Mouse (Mus musculus): ENCODE results near the gene Ddost.

Gene Ddost

DNA sequence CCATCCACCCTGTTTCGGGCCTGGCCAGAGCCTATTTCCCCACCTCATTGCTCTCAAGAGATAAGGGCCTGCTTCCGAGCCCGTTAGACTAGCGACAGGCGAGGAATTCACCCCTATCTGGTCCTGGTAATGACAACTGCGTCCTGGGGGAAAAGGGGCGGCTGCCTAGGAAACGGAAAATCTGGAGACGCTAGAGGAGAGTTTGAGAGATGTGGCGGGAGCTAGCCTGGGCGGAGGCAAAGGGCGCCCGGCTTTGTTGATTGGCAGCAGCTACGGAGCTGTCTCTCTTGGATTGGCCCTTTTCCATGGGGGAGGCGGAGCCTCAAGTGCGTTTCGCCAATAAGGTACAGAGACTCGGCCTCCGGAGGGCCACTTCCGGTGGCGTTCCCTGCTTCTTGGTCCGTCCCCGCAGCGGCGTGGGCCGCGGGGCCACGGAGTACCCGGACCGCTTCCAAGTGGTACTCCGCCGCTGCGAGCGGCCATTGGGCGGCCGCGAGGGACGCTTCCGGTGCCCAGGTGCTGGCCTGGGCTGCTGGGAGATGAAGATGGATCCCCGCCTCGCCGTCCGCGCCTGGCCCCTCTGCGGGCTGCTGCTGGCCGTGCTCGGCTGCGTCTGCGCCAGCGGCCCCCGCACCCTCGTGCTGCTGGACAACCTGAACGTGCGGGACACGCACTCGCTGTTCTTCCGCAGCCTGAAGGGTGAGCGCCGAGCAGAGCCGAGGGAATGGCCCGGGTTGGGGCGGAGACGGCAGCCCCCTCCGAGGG lies at the start of gene Ddost:
Gene Ddost (plus strand): TSS at position 391 of the 765 bp plus-strand sequence.
- DNase-seq = peak; percentile 98

DNA sequence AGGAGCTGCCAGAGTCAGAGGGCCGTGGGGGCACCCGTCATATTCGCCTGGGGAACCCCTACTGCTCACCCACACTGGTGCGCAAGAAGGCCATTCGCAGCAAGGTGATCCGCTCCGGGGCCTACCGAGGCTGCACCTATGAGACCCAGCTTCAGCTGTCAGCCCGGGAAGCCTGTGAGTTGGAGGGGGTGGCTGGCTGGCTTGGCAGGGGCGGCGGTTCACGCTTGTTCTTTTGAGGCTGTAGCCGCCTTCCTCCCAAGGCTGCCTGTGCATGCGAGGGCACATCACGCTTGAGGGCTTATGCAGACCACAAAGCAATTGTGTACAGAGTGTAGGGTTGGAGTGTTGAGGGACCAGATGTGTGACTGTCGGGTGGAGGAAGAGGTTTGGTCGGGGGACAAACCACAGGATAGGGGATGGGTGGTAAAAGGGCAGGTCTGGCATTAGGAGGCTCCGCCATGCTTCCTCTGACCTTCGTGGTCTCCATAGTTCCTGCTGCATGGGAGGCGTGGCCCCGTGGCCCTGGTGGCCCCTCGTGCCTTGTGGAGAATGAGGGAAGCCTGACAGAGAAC lies 47.3 kb upstream of the Ddost start:
- no peak for DNase-seq

DNA sequence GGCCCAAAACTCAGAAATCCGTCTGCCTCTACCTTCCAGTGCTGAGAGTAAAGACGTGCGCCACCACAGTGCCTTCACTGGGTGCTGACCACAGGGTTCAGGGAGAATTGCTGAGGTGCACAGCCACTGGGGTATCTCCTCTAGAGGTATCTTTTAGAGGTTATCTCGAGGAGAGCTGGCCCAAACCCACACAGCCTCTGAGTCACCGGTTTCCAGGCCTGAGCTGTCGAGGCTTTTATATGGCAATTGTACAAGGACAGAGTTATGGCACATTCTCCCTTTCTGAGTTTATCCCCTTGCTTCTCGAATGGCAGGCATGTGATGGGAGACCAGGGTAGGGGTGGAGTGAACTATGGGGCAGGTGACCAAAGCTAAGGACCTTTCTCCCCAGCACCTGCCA lies 45.9 kb upstream of the Ddost start:
- DNase-seq = no peak

DNA sequence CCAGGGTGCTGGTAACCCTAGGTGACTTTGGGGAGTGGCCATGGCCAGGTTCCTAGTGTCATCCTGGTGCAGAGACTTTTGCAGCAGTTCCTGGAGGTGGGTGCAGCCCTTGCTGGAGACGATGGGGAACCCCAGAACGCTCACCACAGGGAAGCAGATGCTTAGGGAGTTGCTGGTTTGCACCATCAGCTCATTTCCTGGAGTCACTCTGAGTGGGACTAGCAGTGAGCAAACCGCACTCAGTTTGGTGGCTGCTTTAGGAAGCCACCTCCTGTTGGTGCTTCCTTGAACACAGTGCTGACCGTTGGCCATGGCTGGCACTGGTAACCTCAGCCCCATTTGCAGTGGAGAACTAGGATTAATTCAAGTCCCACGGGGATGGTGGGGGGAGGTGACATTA lies 45.0 kb upstream of the Ddost start:
- no peak for DNase-seq

DNA sequence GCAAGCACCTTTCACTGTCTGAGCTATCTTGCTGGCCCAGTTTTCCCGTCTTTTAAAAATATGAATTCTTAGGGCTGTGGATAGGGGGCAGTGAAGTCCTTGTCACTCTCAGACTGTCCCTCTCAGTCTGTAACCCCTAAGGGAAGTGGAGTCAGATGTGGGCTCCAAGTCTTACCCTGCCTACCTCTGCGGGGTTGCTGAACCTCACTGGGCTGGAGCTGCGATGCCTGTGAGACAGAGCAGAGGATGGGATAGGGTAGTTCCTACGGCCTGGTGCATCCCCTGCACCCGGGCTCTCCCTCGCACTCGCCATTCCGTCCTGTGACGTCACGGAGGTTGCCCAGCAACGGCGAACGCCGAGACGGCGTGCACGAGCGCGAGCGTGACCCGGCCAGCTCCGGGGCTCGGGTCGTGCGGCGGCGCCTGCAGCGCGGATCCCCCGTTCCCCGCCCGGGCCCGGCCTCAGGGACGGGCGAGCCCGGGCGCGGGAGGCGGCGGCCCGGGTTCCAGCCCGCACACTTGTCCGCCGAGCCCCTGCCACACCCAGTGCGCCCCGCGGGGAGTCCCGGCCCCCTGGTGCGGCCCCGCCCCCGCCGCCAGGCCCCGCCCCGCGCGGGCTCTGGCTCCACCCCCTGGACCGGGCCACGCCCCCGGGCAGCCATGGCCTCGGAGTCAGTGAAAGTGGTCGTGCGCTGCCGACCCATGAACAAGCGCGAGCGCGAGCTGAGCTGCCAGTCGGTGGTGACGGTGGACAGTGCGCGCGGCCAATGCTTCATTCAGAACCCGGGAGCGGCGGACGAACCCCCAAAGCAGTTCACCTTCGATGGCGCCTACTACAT lies 42.5 kb upstream of the Ddost start:
- peak; percentile 93 for DNase-seq

DNA sequence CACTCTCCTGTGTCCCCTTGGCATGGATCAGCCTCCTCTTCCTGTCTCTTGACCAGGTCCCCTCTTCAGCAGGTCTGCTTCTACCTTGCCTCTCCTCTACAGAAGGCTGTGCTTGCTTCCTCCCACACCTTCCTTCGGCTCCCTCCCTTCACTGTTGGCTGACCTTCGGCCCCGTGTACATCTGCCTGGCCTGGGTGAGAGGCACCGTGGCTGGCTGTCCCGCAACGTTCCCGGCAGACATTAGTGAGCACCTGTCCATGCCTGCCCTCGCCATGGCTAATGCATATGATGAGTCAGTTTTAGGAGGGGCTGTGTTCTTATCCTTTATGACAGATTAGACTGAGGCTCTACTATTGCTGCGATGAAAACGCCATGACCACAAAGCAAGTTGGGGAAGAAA lies 36.7 kb upstream of the Ddost start:
- no peak for DNase-seq

DNA sequence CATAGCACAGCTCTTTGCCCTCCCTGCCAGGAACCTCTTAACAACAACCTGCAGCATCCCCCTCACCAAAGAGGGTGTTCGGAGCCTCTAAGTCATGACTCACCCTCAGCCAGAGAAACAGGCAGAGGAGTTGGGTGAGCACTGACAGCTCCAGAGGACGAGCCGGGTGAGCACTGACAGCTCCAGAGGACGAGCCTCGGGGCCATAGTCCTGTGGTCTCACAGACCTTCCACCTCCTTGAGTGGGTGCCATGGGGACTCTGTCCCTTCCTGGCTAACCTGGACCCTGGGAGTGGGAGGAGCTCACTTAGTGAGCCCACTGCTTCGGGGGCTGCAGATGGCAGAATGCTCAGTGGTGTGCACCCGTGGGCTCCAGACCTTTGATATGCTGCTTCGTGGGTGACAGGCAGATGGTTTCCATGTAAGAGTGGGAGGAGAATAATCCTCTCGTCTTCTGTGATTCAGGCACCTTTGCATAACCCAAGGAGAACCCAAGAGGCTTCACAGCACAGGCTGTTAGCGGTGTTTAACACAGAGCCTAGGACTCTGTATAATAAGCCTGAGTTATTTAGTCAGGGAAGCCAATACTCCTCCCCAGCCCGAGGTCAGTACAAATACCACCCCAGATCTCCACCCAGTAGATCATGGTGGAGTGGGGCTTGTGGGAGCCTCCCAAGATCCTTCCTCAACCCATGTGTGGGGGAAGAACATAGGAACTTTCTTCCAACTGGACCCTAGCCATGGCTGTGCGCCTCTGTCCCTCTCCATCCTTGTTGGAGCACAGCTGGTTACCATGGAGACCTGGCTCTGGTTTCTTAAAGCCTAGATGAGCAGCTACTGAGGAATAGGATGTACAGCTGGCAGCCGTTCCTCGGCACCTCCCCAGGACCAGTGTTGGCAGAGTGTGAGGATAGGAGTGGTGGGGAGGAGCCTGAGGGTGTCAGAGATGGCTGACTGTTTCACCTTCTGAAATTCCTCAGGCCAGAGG lies 32.2 kb upstream of the Ddost start:
- peak; percentile 56 for DNase-seq

DNA sequence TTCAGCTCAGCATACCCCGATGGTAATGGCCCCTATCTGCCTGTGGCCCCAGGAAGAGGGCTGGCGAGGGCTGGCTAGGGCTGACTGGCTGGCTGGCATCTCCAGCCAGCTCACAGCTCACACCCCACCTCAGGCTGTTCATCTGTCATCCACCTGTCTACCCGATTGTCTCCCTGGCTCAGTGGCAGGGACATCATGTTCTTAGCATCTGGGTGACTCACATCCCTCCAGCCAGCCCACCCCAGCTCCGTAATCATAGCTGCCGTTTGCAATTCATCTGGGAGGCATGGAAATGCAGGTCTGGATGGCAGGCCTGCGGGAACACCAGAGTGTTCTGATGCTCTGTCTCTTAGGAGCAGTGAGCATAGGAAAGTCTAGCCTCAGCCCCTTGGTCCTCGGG lies 26.2 kb upstream of the Ddost start:
- DNase-seq = peak; percentile 31

DNA sequence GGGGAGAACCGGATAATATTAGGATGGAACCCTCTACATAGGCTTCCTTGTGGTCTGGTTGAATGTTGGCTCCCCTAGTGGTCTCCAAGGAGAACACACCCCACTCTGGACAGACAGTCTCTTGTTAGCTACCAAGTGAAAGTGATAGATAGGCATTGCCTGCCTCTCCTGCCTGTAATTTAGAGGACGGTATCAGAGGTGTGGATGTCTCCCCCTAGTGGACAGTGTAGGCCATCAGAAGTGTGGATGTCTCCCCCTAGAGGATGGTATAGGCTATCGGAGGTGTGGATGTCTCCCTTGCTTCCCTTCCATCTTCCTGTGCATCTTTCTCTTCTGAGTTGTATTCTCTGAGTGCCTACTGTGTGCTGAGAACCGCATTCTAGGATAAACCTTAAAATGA lies 21.7 kb upstream of the Ddost start:
- DNase-seq = peak; percentile 36

DNA sequence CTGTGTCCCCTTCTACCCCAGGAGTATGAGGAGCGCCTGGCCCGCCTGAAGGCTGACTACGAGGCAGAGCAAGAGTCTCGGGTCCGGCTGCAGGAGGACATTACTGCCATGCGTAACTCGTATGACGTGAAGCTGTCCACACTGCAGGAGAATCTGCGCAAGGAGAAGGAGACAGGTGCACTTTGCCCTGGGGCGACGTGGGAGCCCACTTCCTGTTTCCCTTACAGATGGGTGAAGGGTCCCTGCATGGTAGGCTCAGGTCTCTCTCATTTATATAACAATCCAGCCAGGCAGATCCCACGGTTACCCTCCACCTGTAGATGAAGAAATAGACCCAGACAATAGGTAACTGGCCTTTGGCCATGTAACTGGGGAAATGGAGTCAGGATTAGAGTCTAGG lies 18.1 kb upstream of the Ddost start:
- DNase-seq = no peak

DNA sequence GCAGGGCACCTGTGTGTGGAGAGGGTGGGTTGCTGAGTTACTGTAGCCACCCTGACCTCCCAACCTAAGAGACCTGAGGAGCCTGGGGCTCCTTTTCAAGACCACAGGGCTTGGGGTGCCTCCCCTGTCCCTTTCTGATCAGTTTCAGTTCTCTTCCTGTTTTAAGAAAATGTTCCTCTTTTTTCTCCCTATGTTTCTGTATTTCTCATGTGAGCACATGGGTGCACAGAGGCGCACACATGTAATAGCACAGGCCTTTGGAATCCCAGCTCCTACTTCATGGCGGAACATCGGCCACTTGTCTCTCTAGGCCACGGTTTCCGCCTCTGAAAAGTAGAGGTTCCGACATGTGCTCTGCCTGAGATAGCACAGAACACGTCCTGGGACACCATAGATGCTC lies 15.8 kb upstream of the Ddost start:
- DNase-seq = no peak

DNA sequence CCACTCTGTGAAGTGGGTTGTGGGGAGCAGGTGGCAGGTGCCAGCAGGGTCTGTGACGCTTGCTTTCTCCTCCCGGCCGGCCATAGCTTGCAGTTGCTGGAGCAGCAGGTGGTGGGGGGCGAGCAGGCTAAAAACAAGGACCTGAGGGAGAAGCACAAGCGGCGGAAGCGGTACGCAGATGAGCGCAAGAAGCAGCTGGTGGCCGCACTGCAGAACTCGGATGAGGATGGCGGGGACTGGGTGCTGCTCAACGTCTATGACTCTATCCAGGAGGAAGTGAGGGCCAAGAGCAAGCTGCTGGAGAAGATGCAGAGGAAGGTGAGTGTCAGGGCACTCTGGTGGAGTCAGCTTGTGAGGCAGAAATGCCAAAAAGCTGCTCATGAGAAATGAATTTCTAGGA lies 12.5 kb upstream of the Ddost start:
- DNase-seq = no peak

DNA sequence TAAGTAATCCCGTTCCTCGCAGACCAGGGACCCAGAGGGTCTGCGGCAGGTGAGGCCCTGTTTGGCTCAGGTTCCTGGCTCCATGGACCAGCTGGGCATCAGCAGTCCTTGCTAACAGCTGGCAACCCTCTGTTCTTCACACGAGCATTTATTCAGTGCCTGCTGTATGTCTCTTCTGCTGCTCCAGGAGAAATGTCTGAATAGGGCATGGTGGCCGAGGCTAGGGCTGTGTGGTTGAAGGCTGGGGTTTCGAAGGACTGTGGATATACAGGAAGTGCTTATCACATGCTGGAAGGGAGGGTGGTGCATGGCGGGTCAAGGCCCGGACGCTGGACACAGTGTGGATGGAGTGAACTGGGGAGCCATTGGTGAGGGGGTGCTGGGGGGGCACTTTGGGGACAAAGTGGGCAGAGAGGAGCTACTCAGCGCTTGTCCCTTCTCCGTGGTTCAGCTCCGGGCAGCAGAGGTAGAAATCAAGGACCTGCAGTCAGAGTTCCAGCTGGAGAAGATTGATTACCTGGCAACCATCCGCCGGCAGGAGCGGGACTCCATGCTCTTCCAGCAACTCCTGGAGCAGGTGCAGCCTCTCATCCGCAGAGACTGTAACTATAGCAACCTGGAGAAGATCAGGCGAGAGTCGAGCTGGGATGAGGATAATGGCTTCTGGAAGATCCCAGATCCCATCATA lies 11.1 kb upstream of the Ddost start:
- DNase-seq = no peak

DNA sequence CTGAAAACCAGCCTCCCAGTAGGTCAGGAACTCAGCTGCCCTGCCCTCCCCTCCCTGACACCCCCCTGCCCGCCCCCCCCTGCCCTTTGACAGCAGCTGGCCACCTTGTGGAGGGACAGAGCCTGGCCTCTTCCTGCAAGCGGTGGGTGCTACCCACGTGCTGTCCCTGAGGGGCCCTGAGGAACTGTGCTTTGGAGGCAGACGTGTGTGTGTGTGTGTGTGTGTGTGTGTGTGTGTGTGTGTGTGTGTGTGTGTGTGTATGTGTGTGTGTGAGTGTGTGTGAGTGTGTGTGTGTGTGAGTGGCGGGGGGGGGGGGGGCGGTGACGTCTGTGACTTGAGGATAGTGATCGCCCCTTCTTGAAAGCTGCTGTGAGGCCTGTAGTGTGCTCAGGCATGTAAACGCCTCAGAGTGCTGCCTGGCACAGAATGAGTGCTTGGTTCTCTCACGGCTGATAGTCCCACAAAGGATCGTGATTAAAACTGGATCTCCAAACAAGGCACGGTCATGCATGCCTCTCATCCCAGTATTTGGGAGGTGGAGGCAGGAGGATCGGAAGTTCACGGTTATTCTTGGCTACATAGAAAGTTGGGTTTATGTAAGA lies 10.5 kb upstream of the Ddost start:
- DNase-seq = no peak

DNA sequence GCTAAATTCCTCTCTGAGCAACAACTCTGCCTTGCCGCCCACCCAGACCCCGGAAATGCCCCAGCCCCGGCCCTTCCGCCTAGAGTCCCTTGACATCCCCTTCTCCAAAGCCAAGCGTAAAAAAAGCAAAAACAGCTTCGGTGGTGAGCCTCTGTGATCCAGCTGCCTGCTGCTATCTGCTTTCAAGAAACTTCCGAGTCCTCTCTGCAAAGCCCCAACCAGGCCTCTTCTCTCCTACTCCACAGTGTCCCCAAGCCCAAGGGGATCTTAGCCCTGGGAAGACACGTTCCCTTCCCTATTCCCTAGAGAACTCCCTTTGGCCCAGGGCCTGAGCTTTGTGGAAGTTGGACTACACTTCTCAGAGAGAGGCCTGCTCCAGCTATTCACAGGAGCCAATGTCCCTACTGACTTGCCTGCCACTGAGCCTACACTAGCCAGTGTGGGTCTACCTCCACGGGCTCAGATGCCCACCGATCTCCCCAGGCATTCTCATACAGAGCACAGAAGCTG lies 3.2 kb upstream of the Ddost start:
- no peak for DNase-seq

DNA sequence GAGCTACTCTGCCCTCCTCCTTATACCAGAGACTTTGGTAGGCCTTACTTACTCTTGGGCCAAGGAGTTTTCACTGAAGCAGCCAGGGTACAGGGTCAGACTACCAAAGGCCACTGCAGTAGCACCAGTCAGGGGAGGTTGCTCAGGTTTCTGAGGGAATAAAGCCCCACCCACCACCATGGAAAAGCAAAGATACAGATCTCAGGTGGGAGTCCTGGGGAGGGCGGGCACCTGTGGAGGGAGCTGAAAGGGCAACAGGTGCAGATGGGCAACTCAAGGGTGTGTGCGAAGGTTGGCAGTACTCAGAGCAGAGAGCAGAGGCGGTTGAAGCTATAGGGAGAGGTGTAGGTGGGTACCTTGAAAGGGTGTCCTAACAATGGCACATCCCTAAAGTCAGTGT lies 1.5 kb upstream of the Ddost start:
- DNase-seq = no peak

DNA sequence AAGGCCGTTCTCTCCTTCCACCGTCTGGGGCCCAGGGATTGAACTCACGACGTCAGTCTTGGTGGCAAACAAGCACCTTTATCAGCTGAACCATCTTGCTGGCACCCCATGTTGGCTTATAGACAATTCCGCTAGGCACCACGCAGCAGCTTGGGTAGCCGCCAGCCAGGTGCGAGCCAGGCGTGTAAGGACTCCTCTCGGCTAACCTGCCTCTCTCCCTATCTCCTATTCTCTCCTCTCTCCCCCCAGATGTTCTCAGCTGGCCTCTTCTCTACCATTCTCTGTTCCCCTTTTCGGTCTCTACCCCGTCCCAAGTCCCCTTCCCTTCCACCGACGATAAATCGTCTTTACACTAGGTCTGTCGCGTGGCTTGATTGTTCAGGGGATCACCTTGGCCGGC lies 788 bp upstream of the Ddost start:
- DNase-seq = no peak

DNA sequence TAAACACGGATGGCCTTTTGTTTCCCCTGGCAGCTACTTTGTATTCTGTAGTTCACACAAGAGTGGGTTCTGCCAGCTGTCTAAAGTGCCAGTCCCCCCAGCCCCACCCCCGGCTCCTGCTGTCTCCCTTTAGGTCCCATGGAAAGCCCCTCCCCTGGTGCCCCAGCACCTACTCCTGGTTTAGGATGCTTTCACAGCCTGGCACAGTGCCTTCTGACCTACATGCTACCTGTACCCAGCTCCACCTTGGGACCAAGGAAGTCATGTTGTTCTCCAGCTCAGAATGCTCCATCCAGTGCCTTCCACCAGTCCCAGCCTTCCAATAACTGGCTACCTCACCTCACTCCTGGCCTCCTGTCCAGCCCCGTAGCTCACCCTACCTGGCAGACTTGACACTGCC lies 2.5 kb downstream of the Ddost start:
- no peak for DNase-seq

DNA sequence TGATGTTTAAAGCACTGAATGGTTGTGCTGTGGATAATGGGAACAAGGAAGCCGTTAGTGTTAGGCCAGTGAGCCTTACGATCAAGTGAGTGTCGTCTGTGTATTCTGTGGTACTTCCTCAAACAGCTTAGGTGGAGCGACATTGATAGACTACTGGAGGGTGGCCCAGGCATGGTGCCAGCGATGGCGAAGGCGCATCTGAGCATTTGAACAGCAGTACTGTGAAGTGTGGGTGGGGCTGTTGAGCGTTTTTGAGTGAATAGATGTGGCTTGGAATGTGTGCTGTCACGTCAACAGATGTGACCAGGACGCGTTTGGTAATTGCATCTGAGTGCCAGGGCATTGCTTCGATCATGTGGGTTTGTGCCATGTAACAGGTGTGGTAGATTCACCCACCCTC lies 3.2 kb downstream of the Ddost start:
- DNase-seq = no peak

DNA sequence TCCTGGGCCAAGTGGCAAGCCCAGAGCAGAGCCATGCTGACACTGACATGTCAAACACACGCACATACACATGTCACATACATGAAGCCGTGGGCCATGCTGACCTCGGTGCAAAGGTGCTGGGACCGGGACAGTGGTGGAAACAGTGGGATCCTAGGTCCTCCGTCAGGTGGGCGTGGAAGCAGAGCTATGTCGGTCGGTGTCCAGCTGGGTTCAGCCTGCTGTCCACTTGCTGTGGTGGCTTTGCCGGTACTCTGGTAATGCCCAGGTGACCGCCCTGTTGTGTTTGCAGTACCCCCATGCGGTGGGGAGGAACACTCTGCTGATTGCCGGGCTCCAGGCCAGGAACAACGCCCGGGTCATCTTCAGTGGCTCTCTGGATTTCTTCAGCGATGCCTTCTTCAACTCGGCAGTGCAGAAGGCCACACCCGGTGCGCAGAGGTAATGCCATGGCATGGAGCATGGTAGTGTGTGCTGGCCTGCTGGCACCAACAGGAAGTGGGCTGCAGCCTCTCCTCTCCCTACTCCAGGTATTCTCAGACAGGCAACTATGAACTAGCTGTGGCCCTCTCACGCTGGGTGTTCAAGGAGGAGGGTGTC lies 5.9 kb downstream of the Ddost start:
- no peak for DNase-seq

DNA sequence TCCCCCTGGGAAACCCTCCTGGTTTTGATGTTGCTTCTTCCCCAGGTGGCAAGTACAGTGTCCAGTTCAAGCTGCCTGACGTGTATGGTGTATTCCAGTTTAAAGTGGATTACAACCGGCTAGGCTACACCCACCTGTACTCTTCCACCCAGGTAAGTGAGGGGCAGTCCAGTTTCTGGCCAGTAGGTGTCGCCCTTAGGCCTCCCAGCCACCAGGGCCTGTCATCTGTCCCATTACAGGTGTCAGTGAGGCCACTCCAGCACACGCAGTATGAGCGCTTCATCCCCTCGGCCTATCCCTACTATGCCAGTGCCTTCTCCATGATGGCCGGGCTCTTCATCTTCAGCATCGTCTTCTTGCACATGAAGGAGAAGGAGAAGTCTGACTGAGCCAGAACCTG lies 7.1 kb downstream of the Ddost start:
- DNase-seq = no peak

All from right cerebral cortex, postnatal 25 days (tissue).